Mouse (Mus musculus): ENCODE results near the gene Armh1. TPM values are rescaled to one million over a fixed set of nuclear protein-coding genes. Genes with fewer than 3 reads are reported as not detected.
"Not testable (repeated sequence)": the region's sequence is repeated elsewhere in the genome, so short reads cannot be mapped to it uniquely, and the experiment has no call there.

Gene Armh1
- polyA plus RNA-seq, 1 experiment: 0.19 TPM

- no peak for DNase-seq (ENCODE audit: low spot score)
Measured at GRCm38 (mm10) chr4:117267831-117268437, 16.0 kb upstream of the Armh1 start.

DNA sequence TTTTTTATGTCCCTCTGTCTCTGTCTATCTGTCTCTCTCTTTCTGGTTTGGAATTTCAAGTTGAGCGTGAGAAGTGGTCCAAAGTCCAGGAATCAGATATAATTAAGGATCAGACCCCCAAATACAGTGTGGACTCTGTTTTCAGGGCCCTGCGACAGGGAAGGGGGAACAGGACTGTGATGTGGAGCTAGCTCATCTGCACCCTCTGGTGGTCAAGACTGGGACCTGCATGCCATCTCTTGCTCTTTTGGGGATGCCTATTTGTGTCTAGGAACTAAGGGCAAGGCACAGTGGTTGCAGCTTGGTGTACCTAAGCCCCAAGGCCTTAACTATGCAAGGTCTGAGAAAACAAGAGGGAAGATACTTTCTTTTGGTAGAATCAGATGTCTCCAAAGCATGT, 15.4 kb upstream of the Armh1 start:
- DNase-seq (ENCODE audit: low spot score): no peak

- no peak for DNase-seq (ENCODE audit: low spot score)
Measured at GRCm38 (mm10) chr4:117262987-117263386, 11.1 kb upstream of the Armh1 start.

DNA sequence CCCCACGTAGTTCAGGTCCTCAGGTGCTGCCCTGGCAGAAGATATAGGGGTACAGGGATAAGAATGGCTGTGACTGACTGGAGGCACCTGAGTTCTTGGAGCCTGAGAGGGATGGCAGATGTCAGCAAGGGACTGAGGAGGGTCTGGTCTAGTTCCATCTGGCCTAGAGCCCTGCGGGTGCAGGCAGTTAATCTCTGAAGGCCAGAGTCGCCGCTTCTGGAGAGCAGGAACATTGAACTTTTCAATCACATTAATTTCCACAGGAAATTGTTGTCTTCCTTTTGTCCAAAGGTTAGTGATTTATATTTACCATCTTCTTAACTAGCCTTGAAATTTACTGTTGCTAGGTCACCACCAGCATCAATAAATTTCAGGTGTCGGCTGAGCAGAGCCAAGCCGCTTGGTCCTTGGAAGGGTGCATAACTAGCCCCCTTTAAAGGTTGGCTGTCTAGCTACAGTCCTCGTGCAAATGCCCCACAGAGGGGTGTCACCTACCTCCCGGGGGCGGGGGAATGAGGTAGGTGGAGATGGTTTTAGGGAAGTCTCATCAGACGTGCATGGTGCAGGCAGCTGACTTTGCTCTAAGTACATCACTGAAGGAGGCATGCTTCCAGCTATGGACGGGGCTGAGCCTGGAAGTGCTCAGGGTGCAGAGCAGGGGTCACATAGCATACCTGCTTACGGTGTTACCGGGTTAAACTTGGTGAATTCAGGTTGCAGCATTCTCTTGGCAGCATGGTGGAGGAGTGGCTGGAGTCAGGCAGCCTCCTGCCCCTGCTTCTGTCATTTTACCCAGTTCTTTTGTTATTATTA, 10.4 kb upstream of the Armh1 start:
- DNase-seq (ENCODE audit: low spot score): no peak

GRCm38 (mm10) chr4:117261222-117261621, 9.3 kb upstream of the Armh1 start:
- DNase-seq (ENCODE audit: low spot score): no peak

DNA sequence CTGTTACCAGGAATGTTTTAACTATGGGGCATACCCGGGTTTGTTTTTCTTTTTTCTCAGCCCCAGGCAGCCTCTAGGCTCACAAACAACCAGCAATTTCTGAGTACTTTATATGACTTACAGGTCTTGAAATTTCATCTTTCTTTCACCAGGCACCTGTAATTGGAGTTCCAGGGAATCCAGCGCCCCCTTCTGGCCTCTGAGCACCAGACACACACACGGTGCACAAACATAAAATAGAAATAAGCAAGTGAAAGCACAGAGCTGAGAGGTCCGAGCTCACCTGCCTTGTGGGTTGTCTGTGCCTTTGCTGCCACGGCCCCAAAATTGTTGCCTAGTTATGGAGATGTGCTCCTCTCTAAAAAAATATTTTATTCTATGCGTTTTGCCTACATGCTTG, 8.0 kb upstream of the Armh1 start:
- not testable (repeated sequence) for DNase-seq (ENCODE audit: low spot score)

DNA sequence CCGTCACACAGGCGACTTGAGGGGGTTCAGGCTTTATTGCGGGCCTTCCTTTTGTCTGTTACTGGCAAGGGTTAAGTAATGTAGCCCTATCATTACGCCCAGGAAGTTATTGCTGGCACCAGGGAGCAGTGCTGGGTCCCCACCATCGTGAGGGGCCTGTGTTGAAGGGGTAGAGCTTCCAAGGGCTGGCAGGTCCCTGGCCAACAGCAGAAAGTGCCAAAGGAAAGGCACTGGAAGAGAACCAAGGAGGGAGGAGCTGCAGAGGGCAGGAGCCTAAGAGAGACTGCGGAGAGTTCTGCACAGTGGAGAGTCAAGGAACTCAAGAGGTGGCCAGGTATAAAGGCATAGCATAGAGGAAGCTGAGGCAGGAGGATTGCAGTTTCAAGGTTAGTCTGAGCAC, 2.7 kb upstream of the Armh1 start:
- no peak for DNase-seq (ENCODE audit: low spot score)

- no peak for DNase-seq (ENCODE audit: low spot score)
Measured at GRCm38 (mm10) chr4:117254017-117254627, 2.2 kb upstream of the Armh1 start.

DNA sequence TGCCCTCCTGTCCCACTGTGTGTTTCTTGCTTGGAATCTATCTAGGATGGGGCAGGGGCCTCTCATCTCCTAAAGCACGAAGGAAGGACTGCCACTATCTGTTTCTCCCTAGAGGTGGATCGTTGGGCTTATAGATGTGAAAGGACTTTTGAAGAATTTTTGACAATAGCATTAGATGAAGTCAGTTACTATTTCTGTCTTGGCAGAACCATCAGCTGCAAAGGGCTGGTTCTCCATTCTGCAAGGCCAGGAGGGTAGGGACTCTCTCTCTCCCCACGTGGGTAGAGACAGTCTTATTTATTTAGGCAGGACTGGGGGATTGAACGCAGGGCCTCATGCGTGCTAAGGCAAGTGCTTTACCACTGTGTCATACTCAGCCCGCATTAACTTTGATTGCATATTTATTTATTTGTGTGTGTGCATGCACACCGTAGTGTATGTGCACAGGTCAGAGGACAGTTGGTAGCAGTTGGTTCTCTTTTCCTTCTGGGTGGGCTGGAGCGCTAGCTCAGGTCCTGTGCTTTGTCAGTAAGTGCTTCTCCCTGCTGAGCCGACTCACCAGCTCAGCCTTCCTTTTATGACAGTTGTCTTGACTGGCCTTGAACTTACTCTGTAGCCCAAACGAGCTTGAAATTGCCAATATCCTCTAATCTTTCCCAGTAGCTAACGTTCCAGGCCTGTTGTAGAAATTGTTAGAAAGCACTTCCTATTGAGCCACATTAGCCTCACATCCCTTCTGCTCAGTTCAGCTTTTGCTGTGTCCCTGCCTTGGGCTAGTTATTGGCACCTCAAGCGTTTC, 1.5 kb upstream of the Armh1 start:
- DNase-seq (ENCODE audit: low spot score): no peak

DNA sequence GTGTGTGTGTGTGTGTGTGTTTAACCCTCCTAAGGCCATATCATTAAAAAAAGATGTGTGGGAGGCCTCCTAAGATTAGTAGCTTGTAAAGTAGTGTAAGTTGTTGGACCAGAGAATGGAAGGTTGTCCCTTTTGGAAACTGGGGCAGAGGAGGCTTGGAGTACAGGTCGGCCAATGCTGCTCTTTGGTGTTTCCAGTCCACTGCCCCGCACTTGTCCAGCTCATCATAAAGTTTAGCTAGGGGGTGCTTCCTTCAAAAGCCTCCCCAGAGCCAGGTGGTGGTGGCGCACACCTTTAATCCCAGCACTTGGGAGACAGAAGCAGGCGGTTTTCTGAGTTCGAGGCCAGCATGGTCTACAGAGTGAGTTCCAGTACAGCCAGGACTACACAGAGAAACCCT, 830 bp upstream of the Armh1 start:
- DNase-seq (ENCODE audit: low spot score): no peak

DNA sequence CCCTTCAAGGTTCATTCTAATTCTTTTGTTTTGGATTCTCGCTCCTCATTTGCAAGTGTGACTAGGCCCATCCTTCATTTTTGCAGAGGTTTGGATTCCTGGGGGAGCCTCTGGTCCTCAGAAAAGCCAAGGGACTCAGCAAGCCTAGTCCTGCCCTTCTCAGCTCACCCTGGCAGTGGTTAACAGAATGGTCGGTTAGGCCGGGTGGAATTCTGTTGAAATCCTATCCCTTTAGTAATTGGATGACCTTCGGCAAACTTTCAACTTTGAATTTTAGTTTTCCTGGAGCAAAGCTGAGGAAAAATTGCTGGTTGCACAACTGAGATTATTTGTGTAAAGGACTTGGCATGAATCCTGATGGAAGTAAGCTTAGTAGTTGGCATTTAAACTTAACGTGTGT, 426 bp upstream of the Armh1 start:
- DNase-seq (ENCODE audit: low spot score): no peak

DNA sequence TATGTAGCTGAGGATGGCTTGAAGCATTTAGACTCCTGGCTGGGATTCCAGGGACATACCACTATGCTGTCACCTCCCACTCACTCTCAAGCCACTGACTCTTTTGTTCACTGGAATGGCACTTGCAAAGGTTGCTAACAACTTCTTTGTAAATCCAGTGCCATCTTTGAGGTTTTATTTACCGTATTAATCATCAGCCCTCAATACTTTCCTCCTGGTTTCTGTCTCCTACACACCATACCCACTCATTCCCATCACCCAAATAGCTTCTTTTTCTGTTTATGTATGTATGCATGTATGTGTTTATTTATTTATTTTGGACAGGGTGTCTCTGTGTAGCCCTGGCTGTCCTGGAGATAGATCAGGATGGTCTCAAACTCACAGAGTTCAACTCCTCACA, 943 bp downstream of the Armh1 start:
- no peak for DNase-seq (ENCODE audit: low spot score)

GRCm38 (mm10) chr4:117240867-117241266, 11.1 kb downstream of the Armh1 start:
- DNase-seq (ENCODE audit: low spot score): no peak

GRCm38 (mm10) chr4:117239153-117239552, 12.8 kb downstream of the Armh1 start:
- DNase-seq (ENCODE audit: low spot score): no peak

DNA sequence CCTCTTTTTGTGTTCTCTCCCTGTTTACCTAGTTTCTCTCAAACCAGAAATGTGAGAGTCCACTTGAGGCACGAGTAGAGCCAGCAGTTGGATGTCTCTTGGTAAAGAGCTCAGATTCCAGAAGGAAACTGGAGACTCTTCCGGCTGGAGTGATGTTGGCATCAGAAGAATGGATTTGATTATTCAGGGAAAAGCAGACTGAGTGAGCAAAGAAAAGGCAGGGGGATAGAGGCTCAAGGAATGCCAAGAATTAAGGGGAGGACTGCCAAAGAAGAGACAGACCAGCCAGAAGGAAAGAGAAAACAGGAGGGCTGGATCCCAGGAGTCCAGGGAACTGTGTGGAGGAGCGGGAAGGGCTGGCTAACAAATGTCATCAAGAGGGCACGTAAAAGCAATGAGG, 16.1 kb downstream of the Armh1 start:
- DNase-seq (ENCODE audit: low spot score): no peak

GRCm38 (mm10) chr4:117234166-117234741, 17.7 kb downstream of the Armh1 start:
- no peak for DNase-seq (ENCODE audit: low spot score)

DNA sequence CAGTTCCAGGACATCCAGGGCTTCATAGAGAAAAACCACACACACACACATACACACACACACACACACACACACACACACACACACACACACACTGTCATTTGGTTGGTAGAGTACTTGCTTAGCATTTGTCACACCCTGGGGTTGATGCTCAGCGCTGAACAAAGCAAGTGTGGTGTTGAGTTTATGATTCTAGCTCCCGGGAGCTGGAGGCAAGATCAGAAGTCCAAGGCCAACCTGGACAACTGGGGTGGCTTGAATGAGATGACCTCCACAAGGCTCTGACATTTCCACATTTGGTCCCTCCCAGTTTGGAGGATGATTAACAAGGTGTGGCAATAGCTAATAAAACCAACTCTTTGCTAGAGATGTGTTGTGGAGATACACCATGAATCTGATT, 20.7 kb downstream of the Armh1 start:
- DNase-seq (ENCODE audit: low spot score): no peak

DNA sequence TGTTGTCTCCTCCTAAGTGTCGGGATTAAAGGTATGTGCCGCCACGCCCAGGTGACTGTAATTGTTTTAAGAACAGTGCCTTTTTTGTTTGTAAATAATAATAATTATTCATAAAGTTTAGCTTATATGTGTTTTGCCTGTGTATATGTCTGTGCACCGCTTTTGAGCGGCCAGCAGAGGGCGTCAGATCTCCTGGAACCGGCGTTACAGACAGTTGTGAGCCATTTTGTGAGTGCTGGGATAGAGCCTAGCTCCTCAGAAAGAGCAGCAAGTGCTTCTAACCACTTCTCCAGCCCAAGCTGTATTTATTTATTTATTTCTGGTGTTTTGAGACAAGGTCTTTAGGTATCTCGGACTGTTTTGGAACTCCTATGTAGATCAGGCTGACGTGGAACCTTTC, 21.6 kb downstream of the Armh1 start:
- no peak for DNase-seq (ENCODE audit: low spot score)

DNA sequence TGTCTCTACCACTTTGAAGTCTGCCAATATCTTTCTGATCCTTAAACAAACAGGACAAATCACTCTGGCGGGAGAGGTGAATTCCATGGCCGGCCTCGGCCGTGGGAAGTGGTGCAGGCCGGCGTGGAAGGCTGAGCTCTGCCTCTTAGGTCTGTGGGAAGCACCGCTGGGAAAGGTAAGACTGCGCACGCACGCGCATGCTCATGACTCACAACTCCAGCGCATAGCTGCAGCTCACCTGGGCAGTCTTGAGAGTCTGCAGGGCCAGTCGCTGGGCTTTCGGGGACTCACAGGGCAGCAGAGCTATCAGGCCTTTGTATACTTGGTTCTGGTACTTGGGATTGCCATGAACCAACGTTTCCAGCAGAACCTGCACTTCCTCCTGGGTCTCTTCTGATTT, 22.3 kb downstream of the Armh1 start:
- DNase-seq (ENCODE audit: low spot score): no peak

DNA sequence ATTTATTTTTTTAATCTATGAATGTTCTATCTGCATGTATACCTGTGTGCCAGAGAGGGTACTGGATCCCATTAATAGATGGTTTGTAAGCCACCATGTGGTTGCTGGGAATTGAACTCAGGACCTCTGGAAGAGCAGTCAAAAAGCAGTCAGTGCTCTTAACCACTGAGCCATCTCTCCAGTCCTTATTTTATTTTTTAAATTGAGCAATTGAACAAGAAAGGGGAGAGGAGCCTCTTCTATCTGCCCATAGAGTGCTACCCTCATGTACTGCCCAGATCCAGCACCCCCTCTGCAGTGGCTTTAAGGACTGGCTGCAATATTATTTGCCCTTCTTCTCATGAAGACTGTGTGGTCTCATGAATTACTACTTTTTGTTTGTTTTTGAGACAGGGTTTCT, 26.7 kb downstream of the Armh1 start:
- no peak for DNase-seq (ENCODE audit: low spot score)

- no peak for DNase-seq (ENCODE audit: low spot score)
Measured at GRCm38 (mm10) chr4:117224122-117224521, 27.8 kb downstream of the Armh1 start.

DNA sequence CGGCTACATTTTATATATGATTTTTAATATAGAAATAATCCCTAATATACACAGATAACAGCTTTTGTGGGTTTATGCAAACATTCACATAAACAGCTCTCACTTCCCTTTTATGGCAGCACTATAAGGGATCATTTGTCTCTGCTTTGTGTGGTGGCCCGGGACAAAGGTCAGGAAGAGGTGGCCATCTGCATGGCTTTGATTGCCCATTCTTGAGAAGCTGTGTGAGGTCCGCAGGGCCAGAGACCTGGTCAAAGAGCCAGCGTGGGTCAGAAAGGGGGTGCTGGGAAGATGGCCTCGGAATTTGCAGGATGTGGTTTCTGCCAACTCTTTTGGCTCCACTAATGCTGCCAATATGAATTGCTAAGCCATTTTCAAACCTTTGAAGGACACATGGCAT, 28.9 kb downstream of the Armh1 start:
- DNase-seq (ENCODE audit: low spot score): no peak
